In the genomic region with DNA sequence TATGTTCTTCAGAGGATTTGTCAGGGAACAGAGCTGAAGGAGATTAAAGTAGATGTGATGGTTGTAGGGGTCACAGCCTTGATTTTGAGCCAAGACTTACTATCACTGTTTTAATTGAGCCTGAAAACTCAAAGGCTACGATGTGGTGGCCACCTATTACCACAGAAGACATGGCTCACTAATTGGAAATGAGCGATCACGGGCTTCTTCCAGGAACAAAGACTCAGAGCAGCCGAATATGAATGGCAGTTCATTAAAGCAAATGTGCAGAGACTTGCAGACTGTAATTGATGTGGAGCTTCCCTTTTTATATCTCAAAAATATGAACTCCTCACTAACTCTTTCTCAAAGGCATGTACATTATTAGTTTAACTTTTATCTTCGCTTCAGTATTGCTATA, we compare ENCODE assay signal across 25 mouse cellular contexts.
DNase-seq lines count a peak whose midpoint lies in the region; ATAC-seq and TF ChIP-seq lines count a peak whose summit lies in the region.
"Had no signal": no experiment of that assay in that cellular context is flagged by ENCODE, and none has a peak within 500 bp of the region (broad histone marks: within the 10 kb centered on the region; RNA-seq: fewer than 3 reads in every experiment).

No protein-coding gene starts in this region.

- no peak overlapping the region for H3K9ac ChIP-seq in midbrain, embryonic 15.5 days
- H3K9ac ChIP-seq in midbrain, postnatal 0 days (replicated peaks; ENCODE audit: low read length, poor library complexity, severe bottlenecking), result no peak overlapping the region
- no peak overlapping the region for H3K9ac ChIP-seq in forebrain, embryonic 14.5 days (ENCODE audit: low read length)
- no peak overlapping the region for H3K9ac ChIP-seq in hindbrain, embryonic 13.5 days
- H3K9ac ChIP-seq: intestine, embryonic 15.5 days; liver, embryonic 14.5 days had no signal

- 0 out of 2 replicates have a peak, but pooled peaks have one; percentile 60 for ATAC-seq in midbrain, embryonic 15.5 days (replicated peaks)
- no peak for ATAC-seq in midbrain, postnatal 0 days (ENCODE audit: low FRiP score)
- peak; percentile 62; the same call in 1 of the 2 replicates for ATAC-seq in forebrain, embryonic 14.5 days
- ATAC-seq in hindbrain, embryonic 13.5 days (ENCODE audit: low FRiP score), result no peak
- ATAC-seq: activated CD4-positive, CD25-positive, alpha-beta regulatory T cell, adult 4 months; hindbrain, postnatal 0 days; intestine, embryonic 15.5 days had no signal

- no peak for DNase-seq in midbrain, postnatal 0 days (ENCODE audit: low spot score)
- DNase-seq in forebrain, embryonic 14.5 days (ENCODE audit: low spot score), result peak; percentile 67
- peak; percentile 3 for DNase-seq in retina, adult 2 months (ENCODE audit: low read depth, low spot score)
- no peak for DNase-seq in heart, postnatal 36 days
- DNase-seq: adrenal gland, adult 2 months; adrenal gland, postnatal 36 days; B cell, adult 2 months; cerebellum, adult 2 months; cerebellum, postnatal 14 days; heart, postnatal 14 days; kidney, adult 8-10 months; kidney, postnatal 4 days; liver; lung, adult 2 months; lung, postnatal 10 days; thymus, adult 2 months; thymus, postnatal 36 days had no signal

- 63% methylated on average over 5 of the region's 5 CpGs for WGBS in midbrain, embryonic 15.5 days
- 60% methylated on average over 5 of the region's 5 CpGs for WGBS in midbrain, postnatal 0 days
- WGBS in forebrain, embryonic 14.5 days, result 23% methylated on average over 5 of the region's 5 CpGs
- 76% methylated on average over 5 of the region's 5 CpGs for WGBS in hindbrain, embryonic 13.5 days

- H3K27ac ChIP-seq in midbrain, embryonic 15.5 days, result no peak overlapping the region
- H3K27ac ChIP-seq in midbrain, postnatal 0 days (ENCODE audit: low read depth, low read length), result no peak overlapping the region
- no peak overlapping the region for H3K27ac ChIP-seq in forebrain, embryonic 14.5 days (ENCODE audit: low read depth, low read length)
- no peak overlapping the region for H3K27ac ChIP-seq in hindbrain, embryonic 13.5 days
- H3K27ac ChIP-seq: hindbrain, postnatal 0 days; intestine, embryonic 15.5 days; kidney, postnatal 0 days; liver, embryonic 14.5 days; macrophage had no signal

- intact Hi-C loops in heart, postnatal 36 days (cut with DNase I), result no loop called here

- no peaks in the 10 kb centered on the region for H3K27me3 ChIP-seq in midbrain, embryonic 15.5 days (replicated peaks)
- no peaks in the 10 kb centered on the region for H3K27me3 ChIP-seq in midbrain, postnatal 0 days (ENCODE audit: insufficient read depth, low read length)
- no peaks in the 10 kb centered on the region for H3K27me3 ChIP-seq in forebrain, embryonic 14.5 days (replicated peaks; ENCODE audit: control insufficient read depth, insufficient read depth, low read length)
- H3K27me3 ChIP-seq in hindbrain, embryonic 13.5 days, result no peaks in the 10 kb centered on the region
- H3K27me3 ChIP-seq: intestine, embryonic 15.5 days had no signal

- no peaks in the 10 kb centered on the region for H3K4me1 ChIP-seq in midbrain, embryonic 15.5 days
- H3K4me1 ChIP-seq in midbrain, postnatal 0 days (ENCODE audit: insufficient read depth, low read length), result no peaks in the 10 kb centered on the region
- peaks cover 4% of the 10 kb centered on the region for H3K4me1 ChIP-seq in forebrain, embryonic 14.5 days (ENCODE audit: control insufficient read depth, insufficient read depth, low read length)
- H3K4me1 ChIP-seq in hindbrain, embryonic 13.5 days (replicated peaks), result no peaks in the 10 kb centered on the region
- H3K4me1 ChIP-seq: intestine, embryonic 15.5 days had no signal

- no peaks in the 10 kb centered on the region for H3K36me3 ChIP-seq in midbrain, embryonic 15.5 days (replicated peaks)
- no peaks in the 10 kb centered on the region for H3K36me3 ChIP-seq in midbrain, postnatal 0 days (ENCODE audit: insufficient read depth, low read length)
- no peaks in the 10 kb centered on the region for H3K36me3 ChIP-seq in forebrain, embryonic 14.5 days (ENCODE audit: control insufficient read depth, insufficient read depth, low read length)
- no peaks in the 10 kb centered on the region for H3K36me3 ChIP-seq in hindbrain, embryonic 13.5 days
- H3K36me3 ChIP-seq: intestine, embryonic 15.5 days had no signal

- H3K4me2 ChIP-seq in midbrain, embryonic 15.5 days, result no peak overlapping the region
- no peak overlapping the region for H3K4me2 ChIP-seq in midbrain, postnatal 0 days (ENCODE audit: low read depth, low read length, poor library complexity, severe bottlenecking)
- no peak overlapping the region for H3K4me2 ChIP-seq in forebrain, embryonic 14.5 days (ENCODE audit: low read length)
- no peak overlapping the region for H3K4me2 ChIP-seq in hindbrain, embryonic 13.5 days
- H3K4me2 ChIP-seq: intestine, embryonic 15.5 days had no signal

- H3K4me3 ChIP-seq in midbrain, embryonic 15.5 days, result no peak overlapping the region
- no peak overlapping the region for H3K4me3 ChIP-seq in midbrain, postnatal 0 days (ENCODE audit: low read depth, low read length)
- H3K4me3 ChIP-seq in forebrain, embryonic 14.5 days (ENCODE audit: low read depth, low read length), result no peak overlapping the region
- no peak overlapping the region for H3K4me3 ChIP-seq in hindbrain, embryonic 13.5 days
- H3K4me3 ChIP-seq: intestine, embryonic 15.5 days had no signal

- no peaks in the 10 kb centered on the region for H3K9me3 ChIP-seq in midbrain, embryonic 15.5 days
- no peaks in the 10 kb centered on the region for H3K9me3 ChIP-seq in midbrain, postnatal 0 days (ENCODE audit: low read length)
- H3K9me3 ChIP-seq in forebrain, embryonic 14.5 days (replicated peaks; ENCODE audit: control insufficient read depth, low read length), result no peaks in the 10 kb centered on the region
- no peaks in the 10 kb centered on the region for H3K9me3 ChIP-seq in hindbrain, embryonic 13.5 days
- H3K9me3 ChIP-seq: intestine, embryonic 15.5 days had no signal

- TF ChIP-seq CTCF in midbrain, postnatal 0 days (IDR thresholded peaks at IDR 0.05), result no peak

Comparison
In these comparisons a context has a peak if more than half of its experiments do, and no peak if none do; other contexts are left out.
1. ATAC-seq: peak in midbrain, embryonic 15.5 days (single experiment) and forebrain, embryonic 14.5 days (single experiment); none in midbrain, postnatal 0 days (single experiment) and hindbrain, embryonic 13.5 days (single experiment).
2. DNase-seq: peak in forebrain, embryonic 14.5 days (single experiment) and retina, adult 2 months (single experiment); none in midbrain, postnatal 0 days (single experiment) and heart, postnatal 36 days (0 of 2).